Mouse (Mus musculus) adrenal gland, adult 2 months (tissue): ENCODE results near the gene Ift27. TPM values are rescaled to one million over a fixed set of nuclear protein-coding genes. Genes with fewer than 3 reads are reported as not detected.

Experiments used
- DNase-seq: peaks from one replicate; pipeline ENCODE4 v3.0.0; 2021
- polyA plus RNA-seq: library from polyadenylated mRNA; depleted of rRNA; stranded (reverse); fragments of >200 nt; gene quantifications from 2 replicates; pipeline ENCODE4 v1.2.3, GENCODE M21; 2012
- total RNA-seq, 2 experiments: library from RNA; stranded (reverse); gene quantifications; 2 replicates each; pipeline ENCODE4 v1.2.3; 2021

The Ift27 gene
- total and polyA plus RNA-seq, 3 experiments = 10.4 to 50.0 (median 16.4) TPM

DNA sequence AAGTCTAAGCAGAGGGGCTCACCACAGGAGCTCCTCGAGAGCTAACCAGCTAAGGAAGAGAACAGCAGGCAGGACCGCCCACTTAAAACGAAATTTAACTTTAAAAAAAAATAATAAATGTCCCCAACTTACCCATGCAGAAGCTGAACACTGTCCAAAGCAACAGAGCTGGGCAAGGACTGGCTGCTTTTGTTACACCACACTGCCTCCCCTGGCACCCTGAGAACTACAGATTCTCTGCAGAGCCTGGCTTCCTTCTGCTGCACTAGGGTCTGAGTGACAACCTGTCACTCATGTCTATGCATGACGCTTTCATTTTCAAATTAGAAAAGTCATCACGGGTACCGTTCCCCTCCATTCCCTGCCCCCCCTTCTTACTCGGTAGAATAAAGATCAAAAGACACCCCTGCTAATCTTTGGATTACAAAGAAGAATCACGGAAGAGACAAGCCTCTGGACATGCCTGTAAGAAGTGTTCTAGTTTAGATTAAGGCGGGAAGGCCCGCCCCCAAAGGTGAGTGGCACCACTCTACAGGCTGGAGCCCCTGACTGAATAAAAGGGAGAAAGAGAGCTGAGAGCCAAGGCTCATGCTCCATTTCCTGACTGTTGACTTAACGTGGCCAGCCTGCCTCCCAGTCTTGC is 1.5 kb downstream of the Ift27 start:
- no peak for DNase-seq

DNA sequence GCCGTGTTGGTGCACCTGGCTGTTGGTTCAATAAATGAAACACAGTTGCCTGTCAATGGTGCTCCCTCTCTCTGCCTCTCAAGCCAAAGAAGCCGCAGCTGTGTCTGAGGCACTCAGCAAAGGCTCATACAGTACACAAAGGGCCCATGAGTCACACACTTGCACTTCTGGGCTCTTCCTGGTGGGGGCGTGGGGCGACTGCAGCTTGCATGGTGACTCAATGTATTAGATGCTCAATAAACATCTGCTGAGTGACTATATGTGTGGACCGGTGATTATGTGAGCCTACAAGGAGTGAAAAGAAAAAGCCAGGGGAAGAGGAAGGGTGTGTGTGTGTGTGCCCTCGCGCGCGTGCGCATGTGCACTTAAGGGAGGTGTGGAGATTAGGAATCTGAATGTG is 2.3 kb downstream of the Ift27 start:
- no peak for DNase-seq

DNA sequence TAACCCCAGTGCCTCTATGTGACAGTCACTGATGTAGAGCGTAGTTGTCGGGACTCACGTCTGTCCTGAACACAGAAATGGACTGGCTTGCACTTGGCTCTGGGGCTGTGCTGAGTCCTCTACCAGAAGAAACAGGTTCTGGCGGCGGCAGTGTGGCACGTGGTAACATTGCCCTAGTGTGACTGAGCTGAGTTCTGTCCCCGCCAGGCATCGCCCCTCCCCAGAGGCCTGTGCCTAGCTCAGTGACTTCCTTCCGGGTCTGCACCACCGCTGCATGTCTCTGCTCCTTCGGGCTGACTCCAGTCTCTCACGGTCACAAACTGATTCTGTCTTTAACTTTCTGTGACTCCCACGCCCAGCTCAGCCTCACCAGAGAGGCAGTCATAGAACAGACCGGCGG is 3.2 kb downstream of the Ift27 start:
- DNase-seq = no peak

DNA sequence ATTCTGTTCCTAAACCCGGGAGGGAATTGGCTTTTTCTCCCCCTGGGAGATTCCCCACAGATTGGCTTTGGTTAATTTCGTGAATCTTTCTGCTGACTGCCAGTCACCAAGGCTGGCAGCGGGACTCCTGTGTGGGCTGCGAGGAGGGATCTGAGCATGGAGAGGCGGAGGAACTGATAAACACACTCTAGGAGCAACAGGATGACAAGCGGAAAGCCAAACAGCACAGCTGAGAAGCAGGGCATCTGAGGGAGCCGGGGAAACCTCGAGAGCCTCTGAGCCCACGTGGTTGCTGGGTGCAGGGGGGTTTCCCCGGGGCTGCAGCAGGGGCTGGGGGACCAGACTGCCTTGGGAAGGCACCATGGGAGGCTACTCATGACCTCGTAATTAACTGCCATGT is 4.3 kb downstream of the Ift27 start:
- DNase-seq = no peak

DNA sequence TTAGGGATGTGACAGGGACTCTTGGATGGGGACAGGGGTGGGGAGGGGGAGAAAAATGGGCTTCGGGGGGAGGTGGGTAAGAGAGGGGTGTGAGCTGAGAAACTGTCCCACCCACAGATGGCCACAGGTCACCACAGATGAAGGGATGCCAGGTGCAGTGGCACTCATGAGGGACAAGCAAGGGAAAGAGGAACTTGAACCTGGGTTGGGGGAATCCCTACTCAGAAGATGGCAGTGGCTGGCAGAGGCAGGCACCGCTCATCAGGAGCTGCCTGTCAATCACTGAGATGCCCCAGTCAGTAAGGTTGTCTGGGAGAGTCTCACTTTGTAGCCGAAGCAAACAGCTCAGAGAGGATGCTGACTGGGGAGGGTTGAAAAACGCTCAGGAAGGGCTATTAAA is 8.6 kb downstream of the Ift27 start:
- no peak for DNase-seq

DNA sequence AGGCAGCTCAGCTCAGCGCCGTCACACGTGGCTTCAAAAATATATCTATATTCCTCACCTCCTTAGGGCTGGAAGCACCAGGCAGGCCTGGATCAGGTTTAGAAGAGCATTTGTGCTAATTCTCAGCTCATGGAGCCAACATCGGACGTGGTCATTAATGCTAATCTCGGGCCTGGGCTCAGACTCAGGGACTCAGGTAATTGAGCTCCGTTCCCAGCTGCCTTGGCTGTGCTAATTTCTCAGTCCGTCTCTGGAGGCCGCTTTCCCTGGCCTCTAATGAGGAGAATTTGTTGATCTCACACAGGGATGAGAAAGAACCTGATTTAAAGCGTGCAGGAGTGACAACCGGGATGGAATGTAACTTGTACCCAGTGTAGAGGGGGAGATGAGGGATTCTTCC is 9.4 kb downstream of the Ift27 start:
- DNase-seq = no peak

DNA sequence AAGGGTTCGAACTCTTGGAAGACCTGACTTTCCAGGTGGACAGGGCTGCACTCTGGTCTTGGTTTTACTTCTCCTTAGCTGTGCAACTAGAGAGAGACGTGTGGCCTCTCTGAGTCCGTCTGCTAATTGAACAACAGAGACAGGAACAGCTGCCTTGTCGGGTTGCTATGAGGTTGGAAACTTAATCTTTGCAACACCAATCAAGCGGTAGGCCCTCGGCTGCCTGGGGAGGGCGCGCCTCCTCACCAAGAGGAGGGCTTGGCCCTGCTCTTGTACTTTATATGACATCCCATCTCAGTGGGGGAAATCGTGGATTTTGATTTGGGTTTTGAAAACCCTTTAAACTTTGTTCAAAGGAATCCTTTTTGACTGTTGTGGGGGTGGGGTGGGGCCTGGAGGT is 12.0 kb downstream of the Ift27 start:
- no peak for DNase-seq

DNA sequence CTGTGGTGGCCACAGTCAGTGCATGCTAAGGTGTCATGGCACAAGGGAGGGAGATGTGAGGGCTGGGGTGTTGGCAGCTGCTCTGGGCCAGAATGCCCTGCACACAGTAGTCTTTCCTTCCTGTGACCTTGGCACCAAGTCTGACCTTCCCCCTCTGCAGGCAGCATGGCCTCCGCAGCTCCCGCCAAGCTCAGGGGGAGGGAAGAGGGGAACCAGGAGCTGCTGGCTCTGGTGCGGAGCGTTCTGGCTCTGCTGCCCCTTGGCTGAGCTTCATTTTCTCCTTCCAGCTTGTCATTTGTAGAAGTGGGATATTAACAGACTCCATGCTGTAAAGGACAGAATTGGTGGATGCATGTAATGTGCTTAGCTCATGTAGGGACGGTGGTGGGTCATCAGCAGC is 15.6 kb downstream of the Ift27 start:
- DNase-seq = no peak

DNA sequence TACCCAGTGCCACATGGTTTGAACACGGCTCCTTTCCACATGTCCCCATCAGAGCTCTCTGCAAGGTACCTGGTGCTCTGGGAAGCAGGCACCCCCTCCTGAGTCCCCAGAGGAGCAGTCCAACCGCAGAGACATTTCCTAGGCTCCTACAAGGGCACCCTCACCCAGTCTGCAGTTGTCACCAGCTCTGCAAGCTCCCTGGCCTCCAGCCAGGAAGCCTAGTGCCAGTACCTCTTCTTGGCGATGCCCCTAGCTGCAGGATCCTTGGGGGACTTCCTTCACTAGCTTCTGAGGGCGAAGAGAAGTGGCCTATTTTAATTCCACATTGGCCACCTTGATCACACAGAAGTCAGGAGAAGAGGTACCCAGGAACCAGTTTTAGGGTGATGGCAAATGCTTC is 16.1 kb downstream of the Ift27 start:
- DNase-seq = no peak

DNA sequence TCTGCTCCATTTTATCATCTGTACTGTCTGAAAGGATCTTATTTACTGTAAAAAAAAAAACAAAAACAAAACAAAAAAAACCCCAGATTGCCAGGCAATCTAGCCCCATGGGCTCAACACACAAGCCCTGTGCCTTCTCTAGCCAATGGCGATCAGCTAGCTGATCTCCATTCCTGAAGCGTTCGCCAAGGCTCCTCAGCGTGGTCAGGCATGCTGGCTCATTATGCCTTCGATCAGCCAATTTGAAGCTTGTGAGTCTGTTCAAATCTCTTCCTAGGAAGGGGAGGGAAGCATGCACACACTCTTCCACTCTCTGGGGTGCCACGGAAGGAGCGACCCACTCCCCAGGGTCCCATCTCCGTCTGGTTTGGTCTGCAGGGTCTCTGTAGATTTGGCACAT is 16.6 kb downstream of the Ift27 start:
- no peak for DNase-seq

DNA sequence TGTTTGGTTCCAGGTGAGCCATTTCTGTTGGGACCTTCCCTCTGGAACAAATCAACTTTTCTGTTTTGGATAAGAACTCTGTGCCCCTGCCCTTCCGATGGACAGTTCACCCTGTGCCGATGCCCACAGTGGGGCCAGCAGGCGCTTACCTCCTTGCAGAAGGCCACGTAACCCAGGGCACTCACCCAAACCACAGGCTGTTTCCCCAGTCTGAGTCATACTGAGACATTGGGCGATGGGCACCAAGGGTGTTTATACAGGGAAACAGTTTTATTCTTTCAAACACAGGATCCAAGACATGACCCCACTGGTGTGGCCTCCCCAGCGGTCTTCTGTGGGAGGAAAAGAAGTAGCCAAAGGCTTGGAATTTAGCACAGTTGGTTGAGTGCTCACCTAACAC is 18.5 kb downstream of the Ift27 start:
- DNase-seq = no peak

DNA sequence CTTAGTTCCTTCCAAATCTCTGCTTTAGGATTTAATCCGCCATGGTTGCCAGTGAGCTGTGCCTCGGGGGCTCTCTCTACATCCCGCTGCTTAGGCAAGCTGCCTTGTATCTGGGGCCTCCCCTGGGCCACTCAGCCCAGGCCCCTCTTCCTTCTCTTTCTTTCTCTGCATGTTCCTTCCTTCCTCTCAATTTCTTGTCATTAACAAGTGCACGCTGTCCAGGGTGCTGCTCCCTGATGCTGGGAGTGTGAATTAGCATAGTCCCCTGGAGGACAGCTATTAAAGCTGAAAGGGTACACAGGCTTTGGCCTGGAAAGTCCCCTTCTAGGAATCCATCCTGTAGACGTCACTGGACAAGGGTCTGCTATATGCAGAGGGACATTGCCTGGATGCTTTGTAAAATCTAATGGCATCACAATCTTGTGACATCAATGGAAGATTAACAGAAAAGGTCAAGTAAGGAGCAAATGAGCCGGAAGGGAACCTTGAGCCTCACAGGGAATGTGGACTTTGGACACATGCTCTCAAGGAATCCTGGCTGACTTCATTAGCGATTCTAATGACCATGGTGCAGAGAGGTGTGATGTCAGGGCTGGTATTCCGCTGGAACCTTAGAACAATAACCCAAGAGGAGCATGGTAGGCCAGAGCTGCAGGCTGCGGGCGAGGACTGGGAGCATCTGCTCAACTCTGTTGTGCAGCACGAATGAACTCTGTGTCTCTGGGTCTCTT is 20.7 kb downstream of the Ift27 start:
- DNase-seq = no peak

DNA sequence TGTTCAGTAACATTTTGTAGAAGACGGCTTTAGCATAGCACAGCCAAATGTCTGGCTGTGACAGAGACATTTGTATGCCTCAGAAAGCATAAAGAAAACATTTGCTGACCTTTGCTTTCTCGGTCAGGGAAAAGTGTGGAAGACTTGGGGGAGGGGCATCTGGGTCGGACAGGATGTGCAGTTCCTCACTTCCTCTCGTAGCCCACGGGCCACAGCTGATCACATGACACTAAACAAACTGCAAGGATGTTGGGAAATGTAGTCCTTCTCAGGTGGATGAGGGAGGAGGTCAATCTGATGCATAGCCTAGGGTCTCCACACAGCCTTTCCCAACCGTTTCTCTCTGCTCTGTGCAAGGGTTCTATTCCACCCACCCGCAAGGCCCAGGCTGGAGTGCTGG is 25.3 kb downstream of the Ift27 start:
- DNase-seq = no peak

DNA sequence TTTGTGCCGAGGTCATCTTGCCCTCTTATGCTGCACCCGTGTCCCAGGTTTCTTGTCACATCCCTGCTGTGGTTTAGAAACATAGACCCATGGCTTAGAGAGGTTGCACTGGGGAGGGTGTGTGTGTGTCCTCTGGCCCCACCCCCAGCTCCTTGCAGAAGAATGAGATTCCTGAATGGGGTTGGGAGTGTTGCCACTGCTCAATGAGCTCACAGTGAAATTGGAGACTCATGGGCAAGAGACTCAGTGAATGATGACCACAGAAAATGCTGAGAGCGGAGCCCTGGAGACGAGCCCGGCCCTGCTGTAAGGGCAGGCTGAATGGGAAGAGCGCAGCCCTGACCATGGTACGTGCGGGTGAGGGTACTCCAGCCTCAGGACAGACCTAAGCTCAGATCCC is 33.7 kb downstream of the Ift27 start:
- no peak for DNase-seq

DNA sequence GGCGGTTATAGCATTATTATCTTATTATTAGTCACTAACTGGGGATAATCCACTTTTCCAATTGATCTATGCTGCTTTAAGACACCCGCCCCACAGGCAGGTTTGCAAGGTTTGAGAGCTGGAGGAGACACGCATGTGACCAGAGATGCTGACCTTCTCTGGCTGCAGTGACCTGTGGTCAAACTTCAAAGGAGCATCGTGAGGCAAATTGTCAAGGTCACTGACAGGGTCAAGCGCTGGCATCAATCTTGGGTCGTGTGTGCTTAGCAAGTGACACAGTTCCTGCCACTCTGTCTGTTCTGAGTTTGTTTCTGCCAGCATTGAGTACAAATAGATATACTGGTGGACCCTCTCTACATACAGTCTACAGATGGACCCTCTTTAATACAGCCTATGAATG is 39.3 kb downstream of the Ift27 start:
- DNase-seq = peak; percentile 12

DNA sequence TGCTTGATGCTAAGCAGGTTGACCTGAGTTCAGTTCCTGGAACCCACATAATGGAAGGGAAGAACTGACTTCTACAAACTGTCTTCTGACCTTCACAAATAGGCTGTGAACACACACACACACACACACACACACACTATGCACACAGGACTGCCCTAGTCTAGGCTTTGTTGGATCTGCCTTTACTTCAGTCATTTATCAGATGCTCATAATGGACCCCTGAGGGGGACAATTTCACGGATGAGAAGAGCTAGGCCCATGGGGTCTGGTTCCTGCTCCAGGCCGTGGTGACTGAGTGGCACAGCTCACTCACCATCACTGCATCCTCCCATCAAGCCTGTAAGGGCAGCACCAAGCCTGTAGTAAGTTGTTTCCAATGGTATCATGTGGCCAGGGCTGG is 40.5 kb downstream of the Ift27 start:
- DNase-seq = no peak

DNA sequence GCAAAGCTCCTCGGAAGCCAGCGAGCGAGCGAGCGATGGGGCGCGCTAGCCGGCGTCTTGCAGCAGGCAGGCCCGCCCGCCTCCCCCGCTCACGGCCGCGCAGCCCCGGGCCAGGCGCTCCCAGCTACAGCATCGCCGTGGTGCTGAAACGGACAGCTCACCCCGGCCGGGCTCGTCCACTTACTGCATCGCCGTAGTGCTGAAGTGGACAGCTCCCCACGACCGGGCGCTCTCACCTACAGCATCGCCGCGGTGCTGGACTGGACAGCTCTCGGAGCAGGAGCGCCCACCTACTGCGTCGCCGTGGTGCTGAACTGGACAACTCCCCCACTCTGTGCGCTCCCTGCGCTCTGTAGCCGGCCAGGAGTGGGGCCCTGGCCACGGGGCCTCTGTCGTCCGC is 54.2 kb downstream of the Ift27 start, which contains the start of gene Cacng2:
TSS of gene Cacng2 (minus strand) at position 325 of the 400 bp plus-strand sequence.
- DNase-seq = peak; percentile 96

DNA sequence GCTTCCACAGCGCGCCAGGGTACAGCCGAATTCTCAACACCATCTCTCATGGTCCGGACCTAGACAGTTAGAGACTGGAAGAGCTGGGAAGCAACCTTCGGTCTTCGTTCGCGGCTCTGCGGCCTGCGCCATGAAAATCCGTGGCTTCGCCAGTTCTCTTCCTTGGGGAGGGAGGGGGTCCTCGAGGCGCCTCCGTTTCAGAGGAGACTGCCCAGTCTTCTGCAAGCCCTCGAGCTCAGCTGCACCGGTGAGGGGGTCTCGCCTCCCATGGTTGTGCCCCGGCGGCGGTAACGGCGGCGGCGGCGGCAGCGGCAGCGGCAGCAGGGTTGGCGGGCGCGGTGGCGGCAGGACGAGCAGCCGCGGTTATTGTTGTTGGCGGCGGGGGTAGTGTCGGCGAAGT is 54.7 kb downstream of the Ift27 start:
- no peak for DNase-seq

DNA sequence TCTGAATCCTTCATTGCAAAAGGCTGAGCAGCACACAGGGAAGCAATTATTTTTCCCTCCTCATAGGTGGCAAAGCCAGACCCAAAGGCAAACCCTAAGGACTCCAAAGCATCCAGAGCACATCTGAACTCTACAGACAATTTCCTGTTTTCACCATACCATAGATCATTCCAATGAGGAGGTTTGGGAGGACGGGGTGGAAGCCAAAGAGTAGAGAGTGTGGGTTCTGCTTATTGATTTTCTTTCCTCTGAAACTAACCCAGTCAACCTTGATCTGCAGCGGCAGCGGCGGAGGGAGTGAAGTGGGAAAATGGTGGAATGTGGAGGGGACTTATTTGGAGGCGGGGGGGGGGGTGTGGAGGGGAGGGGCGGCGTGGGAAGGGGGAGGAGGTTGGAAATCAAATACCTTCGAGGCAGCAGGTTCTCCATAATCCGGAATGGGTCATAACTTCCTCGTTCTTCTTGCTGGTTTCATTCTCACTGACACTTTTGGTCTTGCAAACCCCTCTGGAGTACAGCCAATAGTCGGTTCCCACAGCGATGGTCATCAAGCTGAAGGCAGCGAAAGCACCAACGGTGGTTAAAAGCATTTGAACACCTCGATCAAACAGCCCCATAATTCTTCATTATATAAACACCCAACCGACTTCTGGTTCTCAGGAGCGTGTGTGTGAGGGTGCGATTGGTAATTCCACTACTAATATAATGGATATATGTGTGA is 55.5 kb downstream of the Ift27 start:
- DNase-seq = no peak

DNA sequence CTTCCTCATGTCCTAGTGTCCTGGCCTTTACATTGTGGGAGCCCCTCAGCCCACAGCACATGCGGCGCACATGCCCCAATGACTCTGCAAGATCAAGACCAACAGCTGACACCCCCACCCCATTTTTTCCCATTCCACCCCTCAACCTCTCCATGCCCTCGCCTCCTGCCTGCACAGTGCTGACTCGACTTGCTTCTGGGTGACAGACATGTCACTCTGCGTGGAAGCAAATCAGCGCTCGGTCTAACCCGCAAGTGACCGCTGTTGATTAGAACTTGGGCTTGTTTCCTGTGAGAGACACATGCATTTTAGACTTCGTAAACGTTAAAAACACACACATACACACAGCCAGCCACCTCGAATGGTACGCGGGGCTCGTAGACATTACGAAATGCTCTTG is 56.2 kb downstream of the Ift27 start:
- no peak for DNase-seq

DNA sequence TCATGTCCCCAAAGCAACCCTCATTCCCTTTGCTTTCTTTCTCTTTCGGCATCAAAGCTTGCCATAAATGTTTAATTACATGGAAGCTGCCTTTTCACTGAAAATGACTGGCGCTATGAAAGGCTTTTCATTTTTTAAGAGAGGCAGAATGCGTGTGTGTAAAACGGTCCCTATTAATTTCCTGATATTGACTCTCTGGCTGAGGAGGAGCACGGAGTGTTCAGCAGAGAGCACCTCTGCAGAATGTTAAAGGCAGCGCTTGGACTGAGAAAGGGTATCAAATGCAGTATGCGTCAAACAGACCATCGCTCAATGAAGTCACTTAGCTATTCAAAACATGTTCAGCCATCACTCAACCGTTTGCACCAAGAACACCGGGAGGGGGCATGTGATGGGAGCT is 57.0 kb downstream of the Ift27 start:
- no peak for DNase-seq

DNA sequence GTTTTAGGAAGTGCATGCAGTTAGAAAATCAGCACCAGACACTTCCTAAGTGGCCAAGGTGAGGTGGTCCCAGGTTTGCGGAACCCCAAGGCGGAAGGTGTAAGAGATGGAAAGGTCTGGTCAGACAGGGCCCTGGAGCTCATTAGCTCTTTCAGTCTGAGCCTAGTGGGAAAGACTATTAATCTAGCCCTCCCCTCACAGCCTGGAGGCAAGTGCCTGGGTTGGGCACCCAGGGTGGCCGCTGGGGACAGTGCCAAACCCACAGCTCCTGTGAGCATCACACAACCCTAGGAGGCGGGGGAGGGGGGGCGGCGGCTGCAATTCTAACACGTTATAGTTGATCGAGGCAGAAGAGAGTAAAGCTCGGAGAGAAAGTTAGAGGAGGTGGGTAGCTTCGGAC is 57.7 kb downstream of the Ift27 start:
- no peak for DNase-seq
